Comparison of ENCODE assay signal across 41 mouse cellular contexts in the genomic region with DNA sequence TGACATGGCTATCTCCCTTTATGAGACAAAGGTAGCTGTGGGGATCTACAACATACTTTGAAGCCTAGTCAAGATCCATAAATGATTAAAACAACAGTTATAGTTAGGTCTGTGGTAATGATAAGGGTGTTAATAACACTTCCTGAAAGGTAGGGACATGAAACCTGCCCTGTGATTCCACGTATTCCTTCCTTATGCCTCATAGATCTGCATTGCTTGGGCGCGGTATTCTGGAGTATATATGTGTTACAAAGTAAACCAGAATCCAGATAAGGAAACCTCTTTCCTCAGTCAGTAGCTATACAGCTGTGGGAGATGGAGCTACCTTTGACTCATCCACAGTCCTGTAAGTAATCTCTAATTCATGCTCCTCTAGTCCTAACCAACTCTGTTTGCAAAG. TPM values are rescaled to one million over a fixed set of nuclear protein-coding genes. Genes with fewer than 3 reads are reported as not detected.
"Had no signal": no experiment of that assay in that cellular context is flagged by ENCODE, and none has a peak within 500 bp of the region (broad histone marks: within the 10 kb centered on the region; RNA-seq: fewer than 3 reads in every experiment).

No protein-coding gene starts in this region.

- H3K9me3 ChIP-seq: heart, embryonic 10.5 days; heart, embryonic 12.5 days; heart, embryonic 13.5 days; heart, embryonic 15.5 days; hindbrain, embryonic 10.5 days; hindbrain, embryonic 12.5 days; hindbrain, embryonic 13.5 days; hindbrain, embryonic 15.5 days; kidney, embryonic 15.5 days had no signal

- H3K4me2 ChIP-seq: heart, embryonic 11.5 days; heart, embryonic 12.5 days; heart, embryonic 13.5 days; heart, embryonic 15.5 days; hindbrain, embryonic 12.5 days; hindbrain, embryonic 13.5 days; hindbrain, embryonic 14.5 days; hindbrain, embryonic 15.5 days; kidney, embryonic 15.5 days had no signal

- H3K36me3 ChIP-seq: heart, embryonic 10.5 days; heart, embryonic 12.5 days; heart, embryonic 13.5 days; heart, embryonic 15.5 days; hindbrain, embryonic 10.5 days; hindbrain, embryonic 12.5 days; hindbrain, embryonic 13.5 days; hindbrain, embryonic 15.5 days; kidney, embryonic 15.5 days had no signal

- H3K4me3 ChIP-seq: heart, embryonic 10.5 days; heart, embryonic 12.5 days; heart, embryonic 13.5 days; heart, embryonic 15.5 days; hindbrain, embryonic 10.5 days; hindbrain, embryonic 12.5 days; hindbrain, embryonic 13.5 days; hindbrain, embryonic 15.5 days; kidney, embryonic 15.5 days; layer of hippocampus, adult 2 months; left cerebral cortex, adult 2 months had no signal

- H3K9ac ChIP-seq: heart, embryonic 12.5 days; heart, embryonic 13.5 days; heart, embryonic 15.5 days; hindbrain, embryonic 12.5 days; hindbrain, embryonic 13.5 days; hindbrain, embryonic 14.5 days; hindbrain, embryonic 15.5 days; kidney, embryonic 15.5 days had no signal

- DNase-seq: heart, postnatal 10 days; heart, postnatal 14 days; heart, postnatal 36 days; heart, postnatal 4 days; kidney, adult 11 months; kidney, adult 18-20 months; kidney, adult 2 months; kidney, adult 8-10 months; kidney, adult 9 months; kidney, postnatal 10 days; kidney, postnatal 14 days; kidney, postnatal 25 days; kidney, postnatal 36 days; kidney, postnatal 4 days; layer of hippocampus, adult 9-11 months; layer of hippocampus, postnatal 36 days had no signal

- ATAC-seq: hindbrain, embryonic 16.5 days; hindbrain, postnatal 0 days; inflammation-experienced regulatory T-cells, adult 6 months had no signal

- H3K27me3 ChIP-seq: heart, embryonic 12.5 days; heart, embryonic 13.5 days; heart, embryonic 15.5 days; hindbrain, embryonic 12.5 days; hindbrain, embryonic 13.5 days; hindbrain, embryonic 15.5 days; kidney, embryonic 15.5 days had no signal

- H3K27ac ChIP-seq: heart, embryonic 10.5 days; heart, embryonic 13.5 days; heart, embryonic 15.5 days; hindbrain, embryonic 10.5 days; hindbrain, embryonic 12.5 days; hindbrain, embryonic 13.5 days; hindbrain, embryonic 14.5 days; hindbrain, embryonic 15.5 days; hindbrain, postnatal 0 days; kidney, embryonic 15.5 days; kidney, postnatal 0 days; layer of hippocampus, adult 2 months; left cerebral cortex, adult 2 months had no signal

- H3K4me1 ChIP-seq: heart, embryonic 10.5 days; heart, embryonic 12.5 days; heart, embryonic 13.5 days; heart, embryonic 15.5 days; hindbrain, embryonic 10.5 days; hindbrain, embryonic 12.5 days; hindbrain, embryonic 13.5 days; hindbrain, embryonic 15.5 days; kidney, embryonic 15.5 days had no signal

RNA-seq across cellular contexts. Expression of a gene that starts 53.3 kb away (rescaled TPM):
- polyA plus RNA-seq: heart, embryonic 11.5 days; heart, embryonic 12.5 days; heart, embryonic 13.5 days; heart, embryonic 14.5 days; heart, embryonic 15.5 days; heart, embryonic 16.5 days; heart, postnatal 0 days; hindbrain, embryonic 10.5 days; hindbrain, embryonic 11.5 days; hindbrain, embryonic 12.5 days; hindbrain, embryonic 13.5 days; hindbrain, embryonic 14.5 days; hindbrain, embryonic 15.5 days; hindbrain, embryonic 16.5 days; hindbrain, postnatal 0 days; inflammation-experienced regulatory T-cells, adult 6 months; intestine, embryonic 14.5 days; kidney, adult 2 months; kidney, embryonic 14.5 days; kidney, embryonic 15.5 days; kidney, embryonic 16.5 days; kidney, postnatal 0 days; large intestine, adult 2 months had no signal
